Mouse (Mus musculus) CH12.LX (cell line): ENCODE measurements around the gene Rabgap1l.

Source experiments
- BHLHE40 ChIP-seq: IDR thresholded peaks from 2 replicates; pipeline ENCODE4 v1.6.1; 2011; ENCODE audit warnings: mild to moderate bottlenecking, low read depth, low read length, improper control_type of control experiment
- CHD1 ChIP-seq: IDR thresholded peaks from 2 replicates; pipeline ENCODE4 v1.6.1; 2012; ENCODE audit warnings: low read depth, low read length, improper control_type of control experiment, inconsistent platforms
- CTCF ChIP-seq, 2 experiments: IDR thresholded peaks in 1 of 2; conservative IDR thresholded peaks in 1 of 2; 2 replicates each; pipeline ENCODE4 v1.5.1; 2011 to 2012; ENCODE audit warnings: low read depth in 2 of 2, low read length in 2 of 2, improper control_type of control experiment in 1 of 2, inconsistent platforms in 1 of 2, mild to moderate bottlenecking in 1 of 2, moderate library complexity in 1 of 2
- EP300 ChIP-seq: IDR thresholded peaks from 2 replicates; pipeline ENCODE4 v1.6.1; 2011; ENCODE audit warnings: low read length, improper control_type of control experiment
- ETS1 ChIP-seq: conservative IDR thresholded peaks from 2 replicates; pipeline ENCODE4 v1.6.1; 2012; ENCODE audit warnings: low read depth, mild to moderate bottlenecking, inconsistent platforms, low read length, improper control_type of control experiment, moderate library complexity
- JUND ChIP-seq: conservative IDR thresholded peaks from 2 replicates; pipeline ENCODE4 v1.6.1; 2011; ENCODE audit warnings: low read depth, low read length, improper control_type of control experiment
- MAFK ChIP-seq: IDR thresholded peaks from 2 replicates; pipeline ENCODE4 v1.6.1; 2011; ENCODE audit warnings: low read length, improper control_type of control experiment; ENCODE audit not compliant: insufficient replicate concordance
- NELFE ChIP-seq: IDR thresholded peaks from 2 replicates; pipeline ENCODE4 v1.6.1; 2011; ENCODE audit warnings: low read depth, low read length, improper control_type of control experiment
- NRF1 ChIP-seq: IDR thresholded peaks from 2 replicates; pipeline ENCODE4 v1.6.1; 2014; ENCODE audit warnings: low read depth, mild to moderate bottlenecking, inconsistent platforms, low read length, improper control_type of control experiment, moderate library complexity
- POLR2A ChIP-seq: IDR thresholded peaks from 2 replicates; pipeline ENCODE4 v1.6.1; 2011; ENCODE audit warnings: low read depth, mild to moderate bottlenecking, improper control_type of control experiment, low read length
- ZKSCAN1 ChIP-seq: IDR thresholded peaks from 2 replicates; pipeline ENCODE4 v1.6.1; 2012; ENCODE audit warnings: low read depth, inconsistent platforms, low read length, improper control_type of control experiment, borderline replicate concordance
- ZMIZ1 ChIP-seq: IDR thresholded peaks from 2 replicates; pipeline ENCODE4 v1.6.1; 2012; ENCODE audit warnings: low read depth, mild to moderate bottlenecking, inconsistent platforms, low read length, improper control_type of control experiment

- TF ChIP-seq NRF1 (no peak), ZKSCAN1 (no peak), POLR2A (no peak), CTCF (conservative IDR thresholded peaks at IDR 0.05 in 1 of 2, IDR thresholded peaks at IDR 0.05 in 1 of 2; ENCODE audit: low read depth in 2 of 2, low read length in 2 of 2) (no peak), EP300 (no peak), MAFK (no peak), NELFE (no peak), ZMIZ1 (no peak), JUND (no peak), CHD1 (no peak), BHLHE40 (no peak), ETS1 (no peak)
These were observed 463.2 kb downstream of the Rabgap1l start for GRCm38 (mm10) chr1:160329788-160330187.
